Mouse (Mus musculus) myocyte (in vitro differentiated cells): ENCODE results near the gene Arl15. TPM values are rescaled to one million over a fixed set of nuclear protein-coding genes. Genes with fewer than 3 reads are reported as not detected.

Experiments
- H3K27me3 ChIP-seq: one replicate; pipeline ENCODE4 v1.6.1; 2011; ENCODE audit not compliant: control insufficient read depth, insufficient read depth, insufficient read length
- H3K36me3 ChIP-seq: one replicate; pipeline ENCODE4 v1.6.1; 2011; ENCODE audit not compliant: control insufficient read depth, insufficient read depth
- H3K4me2 ChIP-seq: one replicate; pipeline ENCODE4 v1.6.1; 2011; ENCODE audit warnings: low read depth, control low read depth
- H3K4me3 ChIP-seq: one replicate; pipeline ENCODE4 v1.5.1; 2011; ENCODE audit warnings: mild to moderate bottlenecking, control low read depth, moderate library complexity
- H3K79me2 ChIP-seq: one replicate; pipeline ENCODE4 v1.6.1; 2011; ENCODE audit not compliant: control insufficient read depth, insufficient read depth
- H3ac ChIP-seq: one replicate; pipeline ENCODE4 v1.6.1; 2011; ENCODE audit not compliant: control insufficient read depth, insufficient read length
- CEBPB ChIP-seq: IDR thresholded peaks from 2 replicates; pipeline ENCODE4 v1.6.1; 2011; ENCODE audit warnings: mild to moderate bottlenecking, moderate library complexity; ENCODE audit not compliant: poor library complexity, insufficient read depth, severe bottlenecking
- E2F4 ChIP-seq: IDR thresholded peaks from one replicate; pipeline ENCODE4 v1.6.1; 2011; ENCODE audit warnings: mild to moderate bottlenecking, control low read depth, moderate library complexity; ENCODE audit not compliant: insufficient read depth
- MAX ChIP-seq: IDR thresholded peaks from one replicate; pipeline ENCODE4 v1.6.1; 2011; ENCODE audit warnings: low read depth, mild to moderate bottlenecking, control low read depth
- MYOD1 ChIP-seq, 3 experiments: IDR thresholded peaks; one replicate each; pipeline ENCODE4 v1.6.1; 2011; ENCODE audit warnings: control low read depth in 2 of 3, low read depth in 2 of 3, mild to moderate bottlenecking in 2 of 3, moderate library complexity in 1 of 3; ENCODE audit not compliant: insufficient read length in 2 of 3, control insufficient read depth in 1 of 3
- MYOG ChIP-seq, 3 experiments: IDR thresholded peaks; one replicate each; pipeline ENCODE4 v1.6.1; 2011; ENCODE audit warnings: control low read depth in 2 of 3, low read depth in 2 of 3, mild to moderate bottlenecking in 2 of 3; ENCODE audit not compliant: insufficient read length in 2 of 3, control insufficient read depth in 1 of 3, insufficient read depth in 1 of 3
- POLR2A ChIP-seq: IDR thresholded peaks from one replicate; pipeline ENCODE4 v1.6.1; 2011; ENCODE audit warnings: low read depth, mild to moderate bottlenecking, control low read depth, moderate library complexity; ENCODE audit not compliant: insufficient read length
- POLR2AphosphoS2 ChIP-seq: IDR thresholded peaks from one replicate; pipeline ENCODE4 v1.6.1; 2011; ENCODE audit warnings: low read depth, control low read depth; ENCODE audit not compliant: insufficient read length
- REST ChIP-seq: IDR thresholded peaks from one replicate; pipeline ENCODE4 v1.6.1; 2011; ENCODE audit warnings: mild to moderate bottlenecking, control low read depth, moderate library complexity; ENCODE audit not compliant: insufficient read depth, insufficient read length
- SRF ChIP-seq: IDR thresholded peaks from one replicate; pipeline ENCODE4 v1.6.1; 2011; ENCODE audit warnings: low read depth; ENCODE audit not compliant: control insufficient read depth, insufficient read length
- TCF12 ChIP-seq: IDR thresholded peaks from one replicate; pipeline ENCODE4 v1.6.1; 2011; ENCODE audit warnings: mild to moderate bottlenecking, control low read depth; ENCODE audit not compliant: poor library complexity, insufficient read depth, severe bottlenecking
- TCF3 ChIP-seq: IDR thresholded peaks from one replicate; pipeline ENCODE4 v1.6.1; 2011; ENCODE audit warnings: low read depth, control low read depth; ENCODE audit not compliant: insufficient read length
- USF1 ChIP-seq: IDR thresholded peaks from one replicate; pipeline ENCODE4 v1.6.1; 2011; ENCODE audit warnings: low read depth, mild to moderate bottlenecking, control low read depth, moderate library complexity
- polyA plus RNA-seq: library from polyadenylated mRNA; unstranded; fragments of >200 nt; fragmentation: generic; extraction: Trizol; gene quantifications from one replicate; pipeline ENCODE4 v1.2.1, GENCODE M21; 2012; ENCODE audit warnings: missing spikeins

Gene Arl15
- polyA plus RNA-seq, 1 experiment: 11.1 TPM

DNA sequence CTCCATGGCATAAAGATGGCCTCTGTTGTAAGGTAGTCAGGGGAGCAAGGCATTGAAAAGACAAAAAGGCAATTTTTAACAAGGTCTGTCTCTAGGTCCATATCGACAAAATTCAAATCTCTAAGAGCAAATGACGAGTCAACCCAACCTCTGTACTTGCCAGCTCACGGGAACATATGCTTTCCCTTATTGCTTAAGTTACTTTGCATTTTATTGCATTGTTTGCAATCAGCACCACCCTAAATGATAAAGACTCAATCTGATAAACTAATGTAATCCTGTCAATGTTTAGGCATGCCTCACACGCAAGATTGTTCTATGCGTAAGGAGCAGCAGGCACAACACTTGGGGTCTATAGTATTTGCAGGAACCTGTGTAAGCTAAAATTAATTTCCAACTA is 24.0 kb upstream of the Arl15 start:
- Histone ChIP-seq H3ac (no peak overlapping the region), H3K79me2 (no peaks in the 10 kb centered on the region), H3K4me3 (no peak overlapping the region), H3K4me2 (no peak overlapping the region), H3K36me3 (no peaks in the 10 kb centered on the region), H3K27me3 (no peaks in the 10 kb centered on the region)
- TF ChIP-seq E2F4 (no peak), REST (no peak), POLR2A (no peak), CEBPB (no peak), MYOG (IDR thresholded peaks at IDR 0.05; ENCODE audit: control insufficient read depth in 1 of 3, insufficient read depth in 1 of 3, insufficient read length in 2 of 3, low read depth in 2 of 3) (no peak), MAX (no peak), SRF (no peak), MYOD1 (IDR thresholded peaks at IDR 0.05; ENCODE audit: control insufficient read depth in 1 of 3, insufficient read length in 2 of 3, low read depth in 2 of 3) (no peak), TCF12 (no peak), TCF3 (no peak), POLR2AphosphoS2 (no peak), USF1 (no peak)

DNA sequence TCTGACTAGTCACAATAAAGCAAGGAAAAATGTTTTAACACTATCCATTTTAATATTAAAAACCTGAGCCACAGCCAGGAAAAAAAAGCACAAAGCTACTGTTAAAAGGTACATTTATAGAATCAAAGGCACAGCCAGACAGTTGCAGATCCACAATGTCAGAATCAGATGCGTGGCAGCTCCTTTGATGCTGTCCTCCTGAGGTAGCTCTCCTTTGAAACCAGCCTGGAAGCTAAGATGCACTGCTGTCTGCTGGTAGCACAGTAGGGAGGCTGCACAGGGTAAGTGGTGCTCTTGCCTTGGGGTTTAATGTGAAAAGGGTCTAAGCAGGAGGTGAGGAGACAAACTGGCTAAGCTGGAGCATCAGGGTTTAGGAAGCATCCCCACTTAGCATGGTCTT is 23.0 kb upstream of the Arl15 start:
- H3K79me2 ChIP-seq: no peaks in the 10 kb centered on the region
- H3K4me2 ChIP-seq: no peak overlapping the region
- no peak overlapping the region for H3K4me3 ChIP-seq
- H3ac ChIP-seq: no peak overlapping the region
- no peaks in the 10 kb centered on the region for H3K36me3 ChIP-seq
- TF ChIP-seq TCF3 (no peak), E2F4 (no peak), USF1 (no peak), POLR2AphosphoS2 (no peak), POLR2A (no peak), CEBPB (no peak), SRF (no peak)
- no peaks in the 10 kb centered on the region for H3K27me3 ChIP-seq

DNA sequence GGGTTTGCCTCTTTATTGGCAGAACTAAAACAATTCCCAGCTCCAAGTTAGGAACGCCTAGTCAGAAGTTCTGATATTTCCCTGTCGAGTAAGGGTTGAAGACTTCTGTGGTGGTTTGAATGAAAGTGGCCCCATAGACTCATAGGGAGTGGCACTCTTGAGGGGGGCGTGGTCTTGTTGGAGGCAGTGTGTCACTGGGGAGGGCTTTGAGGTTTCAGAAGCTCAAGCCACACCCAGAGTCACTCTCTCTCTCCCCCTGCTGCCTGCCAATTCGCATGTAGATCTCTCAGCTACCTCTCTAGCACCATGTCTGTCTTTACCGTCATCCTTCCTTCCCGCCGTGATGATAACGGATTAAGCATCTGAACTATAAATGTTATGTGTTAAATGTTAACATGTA is 19.5 kb upstream of the Arl15 start:
- no peaks in the 10 kb centered on the region for H3K36me3 ChIP-seq
- H3ac ChIP-seq: no peak overlapping the region
- H3K4me2 ChIP-seq: no peak overlapping the region
- no peaks in the 10 kb centered on the region for H3K79me2 ChIP-seq
- H3K27me3 ChIP-seq: no peaks in the 10 kb centered on the region
- no peak overlapping the region for H3K4me3 ChIP-seq
- no peak for TF ChIP-seq CEBPB
- no peak for TF ChIP-seq MYOG (IDR thresholded peaks at IDR 0.05; ENCODE audit: control insufficient read depth in 1 of 3, insufficient read depth in 1 of 3, insufficient read length in 2 of 3, low read depth in 2 of 3)
- TF ChIP-seq SRF: no peak
- TF ChIP-seq USF1: no peak
- TF ChIP-seq MYOD1 (IDR thresholded peaks at IDR 0.05; ENCODE audit: control insufficient read depth in 1 of 3, insufficient read length in 2 of 3, low read depth in 2 of 3): no peak
- TF ChIP-seq REST: no peak
- no peak for TF ChIP-seq POLR2AphosphoS2
- TF ChIP-seq POLR2A: no peak
- TF ChIP-seq TCF12: no peak
- no peak for TF ChIP-seq TCF3
- TF ChIP-seq MAX: no peak
- TF ChIP-seq E2F4: no peak

DNA sequence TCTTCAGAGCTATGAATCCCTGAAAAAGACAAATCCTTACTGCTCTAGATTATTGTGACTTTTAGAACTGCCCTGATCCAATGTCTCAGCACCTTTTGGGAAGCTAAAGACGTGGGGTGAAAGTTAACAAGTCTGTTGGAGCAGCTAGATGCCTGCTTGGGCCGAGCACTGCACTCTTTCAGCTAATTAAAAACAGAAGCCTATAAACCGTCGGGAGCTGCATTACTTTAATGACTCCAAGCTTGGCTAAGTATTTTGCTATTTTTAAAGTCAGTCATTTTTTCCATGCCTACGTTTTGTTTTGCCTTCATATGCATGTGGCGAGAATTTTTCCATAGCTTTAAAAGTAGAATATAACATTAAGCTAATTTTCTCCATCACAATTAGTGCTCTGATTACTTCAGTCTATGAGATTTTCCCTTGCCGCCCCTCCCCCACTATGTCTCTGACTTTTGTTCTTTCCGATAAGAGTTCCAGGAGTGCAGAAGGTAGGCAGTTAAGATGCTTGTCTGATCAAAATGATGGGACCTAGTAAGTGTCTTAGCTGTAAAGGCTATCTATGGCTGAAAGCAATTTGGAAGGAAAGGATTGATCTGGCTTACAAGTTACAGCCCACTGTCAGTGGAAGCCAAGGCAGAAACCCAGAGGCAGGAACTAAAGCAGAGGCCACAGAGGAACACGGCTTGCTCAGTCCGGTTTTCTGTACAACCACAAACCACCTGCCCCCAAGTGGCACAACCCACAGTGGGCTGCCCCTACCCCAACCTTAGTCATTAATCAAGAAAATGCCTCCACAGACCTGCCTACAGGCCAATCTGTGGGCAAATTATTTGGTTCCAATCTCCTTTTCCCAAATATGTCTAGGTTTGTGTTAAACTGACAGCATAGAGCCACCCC is 18.8 kb upstream of the Arl15 start:
- Histone ChIP-seq H3K36me3 (no peaks in the 10 kb centered on the region), H3K27me3 (no peaks in the 10 kb centered on the region), H3K4me2 (no peak overlapping the region), H3K4me3 (no peak overlapping the region), H3K79me2 (no peaks in the 10 kb centered on the region), H3ac (no peak overlapping the region)
- TF ChIP-seq E2F4: no peak
- TF ChIP-seq USF1: no peak
- TF ChIP-seq MYOD1 (IDR thresholded peaks at IDR 0.05; ENCODE audit: control insufficient read depth in 1 of 3, insufficient read length in 2 of 3, low read depth in 2 of 3): no peak
- TF ChIP-seq MAX: no peak
- TF ChIP-seq REST: no peak
- TF ChIP-seq POLR2A: no peak

DNA sequence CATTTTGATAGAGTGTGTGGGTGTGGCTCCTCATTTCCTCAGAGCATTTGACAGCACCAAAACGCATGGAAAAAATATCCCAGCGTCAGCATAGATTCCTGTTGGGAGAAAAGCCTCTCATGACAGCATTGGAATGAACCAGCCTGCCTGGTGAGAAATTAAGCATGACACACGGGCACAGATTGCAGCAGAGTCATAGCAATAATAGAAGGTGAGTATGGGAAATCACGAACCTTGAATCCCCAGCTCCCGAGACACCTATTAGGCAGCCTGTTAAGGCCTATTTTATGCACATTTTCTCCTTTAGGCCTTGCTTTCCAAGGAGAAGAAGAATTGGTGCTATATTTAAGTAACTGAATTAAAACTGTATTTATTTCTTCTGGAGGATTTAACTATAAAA is 8.5 kb upstream of the Arl15 start:
- Histone ChIP-seq H3K27me3 (no peaks in the 10 kb centered on the region), H3K79me2 (no peaks in the 10 kb centered on the region), H3K4me2 (no peak overlapping the region), H3K4me3 (no peak overlapping the region), H3K36me3 (no peaks in the 10 kb centered on the region), H3ac (no peak overlapping the region)
- TF ChIP-seq MAX (no peak), POLR2AphosphoS2 (no peak), E2F4 (no peak), USF1 (no peak), CEBPB (no peak), TCF3 (no peak), MYOD1 (IDR thresholded peaks at IDR 0.05; ENCODE audit: control insufficient read depth in 1 of 3, insufficient read length in 2 of 3, low read depth in 2 of 3) (no peak), SRF (no peak), REST (no peak), POLR2A (no peak), TCF12 (no peak), MYOG (IDR thresholded peaks at IDR 0.05; ENCODE audit: control insufficient read depth in 1 of 3, insufficient read depth in 1 of 3, insufficient read length in 2 of 3, low read depth in 2 of 3) (no peak)
